Mouse (Mus musculus) brown adipose tissue, adult 24 weeks (tissue): ENCODE data around the gene Sf3a3. TPM values are rescaled to one million over a fixed set of nuclear protein-coding genes. Genes with fewer than 3 reads are reported as not detected.

ENCODE experiments used
- H3K27ac ChIP-seq: fragments of 200-500 bp; replicated peaks from 2 replicates; pipeline ENCODE4 v1.5.1; 2012; ENCODE audit warnings: low read depth, mild to moderate bottlenecking, low read length
- H3K4me1 ChIP-seq: fragments of 200-500 bp; 2 replicates; pipeline ENCODE4 v1.6.1; 2012; ENCODE audit warnings: low read length, mixed read lengths; ENCODE audit not compliant: control insufficient read depth, insufficient read depth, insufficient read length
- H3K4me3 ChIP-seq: fragments of 200-500 bp; 2 replicates; pipeline ENCODE4 v1.5.1; 2012; ENCODE audit warnings: low read depth, mild to moderate bottlenecking, low read length, moderate library complexity; ENCODE audit not compliant: insufficient read depth
- polyA plus RNA-seq: library from polyadenylated mRNA; stranded (reverse); fragments of >200 nt; gene quantifications from 2 replicates; pipeline ENCODE4 v1.2.4, GENCODE M21; 2012; ENCODE audit not compliant: missing spikeins, insufficient read depth, insufficient read length

Sf3a3 gene
- polyA plus RNA-seq, 1 experiment, result 19.2 TPM

DNA sequence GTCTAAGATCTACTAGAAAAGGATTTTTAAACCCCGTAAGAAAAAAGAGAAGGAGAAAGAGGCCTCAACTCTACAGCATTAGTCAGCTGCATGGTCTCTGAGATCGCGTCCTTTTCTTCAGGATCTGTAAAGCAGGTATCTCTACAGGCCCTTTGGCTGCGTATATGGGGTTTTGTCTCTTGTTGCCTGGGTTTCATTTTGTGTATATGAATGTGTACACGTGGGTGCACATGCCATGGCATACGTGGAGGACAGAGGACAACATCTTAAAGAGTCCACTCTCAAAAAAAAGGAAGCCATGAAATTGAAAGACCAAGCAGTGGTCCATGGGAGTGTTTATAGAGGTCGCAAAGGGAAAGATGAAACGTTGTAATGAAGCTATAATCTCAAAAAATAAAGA is 23.1 kb upstream of the Sf3a3 start:
- Histone ChIP-seq H3K4me3 (no peak overlapping the region), H3K27ac (no peak overlapping the region), H3K4me1 (no peaks in the 10 kb centered on the region)

DNA sequence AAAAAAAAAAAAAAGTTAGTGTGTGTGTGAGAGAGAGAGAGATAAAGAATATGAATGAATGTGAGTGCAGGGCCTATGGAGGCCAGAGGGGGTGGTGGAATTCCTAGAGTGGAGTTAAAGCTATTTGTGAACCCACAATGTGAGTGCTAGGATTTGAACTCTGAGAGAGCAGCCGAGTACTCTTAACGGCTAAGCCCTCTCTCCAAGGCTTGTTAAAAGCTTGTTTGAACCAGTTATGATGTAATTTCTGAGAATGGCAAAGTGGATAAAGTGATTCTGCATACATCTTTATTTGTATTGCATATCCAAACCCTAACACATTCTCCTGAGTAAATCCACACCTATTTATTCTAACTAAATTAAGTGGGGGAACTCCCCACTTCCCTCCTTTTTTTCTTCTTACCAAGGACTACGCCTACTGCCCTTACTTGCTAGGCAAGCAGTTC is 22.1 kb upstream of the Sf3a3 start:
- H3K27ac ChIP-seq, result 0 out of 2 replicates have a peak overlapping the region, but pooled peaks have one; percentile 80
- H3K4me3 ChIP-seq, result peak overlapping the region; percentile 92
- H3K4me1 ChIP-seq, result no peaks in the 10 kb centered on the region

DNA sequence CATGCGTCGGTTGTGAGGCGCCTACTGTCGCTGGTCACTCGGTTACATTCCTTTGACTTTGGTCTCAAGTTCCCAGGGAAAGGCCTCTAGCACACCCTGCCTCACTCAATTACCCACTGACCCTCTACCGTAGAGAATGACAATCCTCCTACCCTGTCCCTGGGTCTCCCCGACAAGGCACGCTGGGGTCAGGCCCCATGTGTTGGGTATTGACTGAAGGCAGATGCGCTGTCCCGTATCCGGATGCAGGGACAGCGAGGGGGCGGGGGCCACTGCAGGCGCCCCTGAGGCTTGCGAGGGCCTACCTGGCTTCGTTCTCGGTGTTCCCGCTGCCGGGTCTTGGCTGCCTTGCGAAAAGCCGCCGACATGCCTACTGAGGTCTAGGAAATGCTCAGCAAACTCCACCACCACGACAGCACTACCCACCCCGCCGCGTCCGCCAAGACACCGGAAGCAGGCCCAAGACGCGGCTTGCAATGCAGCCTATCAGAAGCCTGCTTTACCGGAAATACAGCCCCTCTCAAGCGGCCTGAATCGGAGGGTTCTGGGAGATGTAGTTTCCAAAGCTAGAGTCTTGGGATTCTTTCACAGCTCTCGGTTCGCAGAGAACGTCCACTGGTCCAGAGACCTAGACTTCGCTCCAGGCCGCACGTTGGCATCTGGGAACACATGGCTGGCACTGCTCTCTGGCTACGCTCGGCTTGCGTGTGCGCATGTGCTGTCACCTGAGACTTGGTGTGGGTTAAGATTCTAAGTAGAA is 21.3 kb upstream of the Sf3a3 start, which contains the start of gene Utp11:
Gene Utp11, minus strand, starts transcription at position 466 of the 760 bp plus-strand sequence.
- no peaks in the 10 kb centered on the region for H3K4me1 ChIP-seq
- H3K27ac ChIP-seq, result peak within 1 kb of the TSS; percentile 80
- peak within 1 kb of the TSS; percentile 92 for H3K4me3 ChIP-seq

DNA sequence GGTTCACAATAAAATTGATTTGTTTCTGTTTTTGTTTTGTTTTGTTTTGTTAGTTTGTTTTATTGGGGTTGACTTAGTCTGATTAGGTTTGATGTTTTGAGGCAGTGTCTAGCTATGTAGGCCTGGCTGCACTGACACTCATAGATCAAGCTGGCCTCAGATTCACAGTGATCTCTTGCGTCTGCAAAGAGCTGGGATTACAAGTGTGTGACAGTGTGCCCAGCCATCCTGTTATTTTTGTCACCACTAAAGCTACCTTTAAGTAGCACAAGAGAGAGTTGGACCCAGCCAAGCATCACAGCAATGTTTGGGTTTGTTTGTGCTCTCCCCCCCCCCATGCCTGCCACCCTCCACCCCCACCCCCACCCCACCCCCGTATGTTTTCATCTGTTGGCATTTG is 20.0 kb upstream of the Sf3a3 start:
- H3K4me3 ChIP-seq, result no peak overlapping the region
- H3K27ac ChIP-seq, result no peak overlapping the region
- no peaks in the 10 kb centered on the region for H3K4me1 ChIP-seq

DNA sequence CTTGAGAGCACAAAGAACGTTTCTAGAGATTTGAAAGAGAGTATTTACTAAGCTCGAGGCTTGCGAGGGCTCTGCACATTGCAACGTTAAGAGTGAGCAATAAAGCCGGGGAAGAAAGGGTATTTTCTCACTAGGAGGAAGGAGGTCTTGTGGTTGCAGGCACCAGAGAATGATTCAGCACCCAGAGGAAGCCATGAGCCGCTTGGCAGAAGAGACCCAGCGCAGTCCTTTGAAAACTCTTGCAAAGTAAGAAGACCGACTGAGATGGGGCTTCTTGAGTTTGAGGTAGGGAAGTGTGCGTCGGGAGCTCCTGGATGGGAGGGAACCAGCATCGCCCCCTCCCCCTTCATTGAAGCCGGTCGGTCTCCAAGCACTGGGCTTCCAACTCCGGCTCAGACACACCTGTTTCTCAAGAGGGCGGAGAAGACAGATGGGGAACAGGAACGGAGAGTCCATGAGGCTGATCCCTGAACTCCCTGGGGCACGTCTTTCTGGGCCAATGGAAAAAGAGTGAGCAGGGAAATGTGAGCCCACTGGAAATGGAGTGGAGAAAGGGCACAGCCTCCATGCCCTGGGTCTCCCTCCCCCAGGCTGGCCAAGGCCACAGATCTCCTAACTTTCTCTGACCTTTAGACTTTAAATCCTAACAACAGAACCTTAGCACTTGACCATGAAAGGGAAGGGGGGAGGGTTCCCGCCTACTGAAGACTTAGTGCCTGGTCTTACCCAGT is 18.6 kb upstream of the Sf3a3 start:
- Histone ChIP-seq H3K4me1 (0 out of 2 replicates have a peak, but pooled peaks cover 2% of the 10 kb centered on the region), H3K27ac (0 out of 2 replicates have a peak overlapping the region, but pooled peaks have one; percentile 34), H3K4me3 (no peak overlapping the region; the same call in 1 of the 2 replicates)

DNA sequence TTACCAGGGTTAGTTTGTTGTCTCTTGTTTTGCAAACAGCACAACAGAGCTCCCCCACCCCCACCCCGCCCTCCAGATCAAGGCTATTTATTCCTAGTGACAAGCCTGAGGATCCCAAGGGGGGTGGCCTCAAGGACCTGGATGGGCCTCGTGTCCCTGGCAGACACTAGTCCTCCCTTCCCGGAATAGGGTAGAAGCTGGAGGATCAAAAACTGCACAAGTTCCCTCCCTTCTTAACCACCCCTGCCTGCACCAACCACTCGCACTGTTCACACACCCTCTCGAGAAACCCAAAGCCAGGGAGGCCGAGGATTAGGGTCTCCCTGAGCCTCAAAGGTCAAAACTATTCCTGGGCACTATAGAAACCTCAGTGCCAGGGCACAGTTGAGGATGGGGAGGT is 14.8 kb upstream of the Sf3a3 start:
- Histone ChIP-seq H3K4me3 (peak overlapping the region; percentile 64; the same call in 1 of the 2 replicates), H3K4me1 (peaks cover 13% of the 10 kb centered on the region), H3K27ac (peak overlapping the region; percentile 39; the same call in 1 of the 2 replicates)

DNA sequence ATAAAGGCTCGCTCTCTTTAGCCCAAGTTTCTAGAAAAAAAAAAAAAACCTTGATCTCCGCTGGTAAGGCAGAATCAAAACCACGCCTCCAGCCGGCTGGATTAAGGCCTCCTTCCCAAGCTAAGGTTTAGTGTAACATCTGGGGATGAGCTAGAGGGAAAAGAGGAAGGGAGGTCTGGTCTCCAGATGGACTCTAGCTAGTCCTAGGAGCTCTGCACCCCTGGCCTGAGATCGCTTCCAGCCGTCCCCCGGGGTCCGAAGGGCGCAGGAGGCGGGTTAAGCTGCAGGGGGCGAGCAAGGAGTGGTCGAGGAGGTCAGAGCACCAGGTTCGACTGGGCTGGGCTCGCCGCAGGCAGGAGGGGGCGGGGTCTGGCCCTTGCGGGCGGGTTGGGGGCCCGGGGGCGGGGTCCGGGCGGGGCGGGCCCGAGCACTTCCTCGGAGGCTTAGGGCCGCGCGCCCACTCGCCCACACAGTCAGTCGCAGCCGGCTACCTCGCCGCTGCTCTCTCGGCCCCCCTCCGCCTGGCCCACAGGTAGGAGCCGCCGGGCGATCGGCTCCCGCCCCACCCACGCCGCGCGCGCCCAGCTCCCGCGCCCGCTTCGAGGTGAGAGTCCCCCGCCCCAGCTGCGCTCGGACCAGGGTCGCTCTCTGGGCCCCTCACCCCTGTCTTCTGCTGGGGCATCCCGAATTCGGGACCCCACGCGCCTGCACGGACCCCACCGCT is 14.2 kb upstream of the Sf3a3 start, which contains the start of gene Fhl3:
Gene Fhl3, plus strand, starts transcription at position 454 of the 724 bp plus-strand sequence.
- H3K4me1 ChIP-seq, result peaks cover 13% of the 10 kb centered on the region
- peak within 1 kb of the TSS; percentile 69 for H3K27ac ChIP-seq
- H3K4me3 ChIP-seq, result peak within 1 kb of the TSS; percentile 77

DNA sequence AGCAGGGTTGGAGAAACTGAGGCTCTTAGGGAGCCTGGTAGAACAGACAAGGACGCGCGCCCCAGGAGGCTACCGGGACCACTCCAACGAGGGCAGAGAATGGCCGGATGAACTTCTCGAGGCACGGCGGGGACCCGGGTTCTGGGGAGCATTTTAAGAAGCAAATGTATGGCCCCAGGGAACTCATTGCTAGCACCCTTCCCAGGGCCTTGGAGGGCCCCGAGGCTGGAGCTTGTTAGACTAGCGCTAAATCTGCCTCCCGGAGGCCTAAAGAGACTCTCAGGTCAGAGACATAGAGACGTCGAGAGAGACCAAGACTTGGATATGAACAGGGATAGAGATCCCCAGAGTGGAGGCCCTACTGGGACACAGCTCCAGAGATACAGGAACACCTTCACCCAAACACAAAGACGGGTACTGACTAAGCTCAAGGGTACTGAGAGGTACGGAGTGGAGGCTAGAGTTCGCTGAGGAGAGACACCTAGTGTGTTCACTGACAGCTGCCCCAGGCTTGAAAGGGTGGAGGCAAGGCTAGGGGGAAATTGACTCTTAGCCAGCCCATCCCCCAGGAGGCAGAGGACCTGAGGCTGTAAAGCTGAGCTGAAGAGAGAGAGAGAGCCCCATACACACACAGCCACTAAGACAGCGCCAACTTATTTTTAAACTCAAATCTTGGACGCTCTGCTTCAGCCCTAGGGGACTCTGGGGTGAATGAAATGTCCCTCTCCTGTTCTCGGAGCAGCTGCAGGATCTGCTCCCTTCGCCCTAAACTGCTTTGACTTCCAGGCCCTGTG is 13.3 kb upstream of the Sf3a3 start:
- Histone ChIP-seq H3K4me3 (peak overlapping the region; percentile 77), H3K4me1 (peaks cover 17% of the 10 kb centered on the region), H3K27ac (peak overlapping the region; percentile 69)

DNA sequence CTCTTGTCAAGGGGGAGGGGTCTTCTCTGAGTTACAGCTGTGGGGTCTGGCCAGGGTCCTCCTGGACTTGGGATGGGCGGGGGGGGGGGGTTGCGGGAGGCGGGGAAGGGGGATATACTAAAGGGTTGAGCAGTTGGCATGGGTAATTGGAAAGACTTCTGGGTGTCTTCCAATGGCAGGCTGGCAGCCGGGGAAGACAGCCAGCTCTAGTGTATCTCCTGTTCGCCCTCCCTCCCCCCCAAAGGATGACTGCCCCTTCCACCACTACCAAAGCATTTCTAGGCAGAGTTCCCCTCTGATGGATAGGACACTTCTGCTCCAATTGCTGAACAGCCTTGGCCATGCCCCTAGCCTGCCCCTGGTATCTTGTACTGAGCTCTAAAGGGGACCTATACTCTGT is 12.7 kb upstream of the Sf3a3 start:
- peaks cover 17% of the 10 kb centered on the region for H3K4me1 ChIP-seq
- peak overlapping the region; percentile 77 for H3K4me3 ChIP-seq
- no peak overlapping the region for H3K27ac ChIP-seq

DNA sequence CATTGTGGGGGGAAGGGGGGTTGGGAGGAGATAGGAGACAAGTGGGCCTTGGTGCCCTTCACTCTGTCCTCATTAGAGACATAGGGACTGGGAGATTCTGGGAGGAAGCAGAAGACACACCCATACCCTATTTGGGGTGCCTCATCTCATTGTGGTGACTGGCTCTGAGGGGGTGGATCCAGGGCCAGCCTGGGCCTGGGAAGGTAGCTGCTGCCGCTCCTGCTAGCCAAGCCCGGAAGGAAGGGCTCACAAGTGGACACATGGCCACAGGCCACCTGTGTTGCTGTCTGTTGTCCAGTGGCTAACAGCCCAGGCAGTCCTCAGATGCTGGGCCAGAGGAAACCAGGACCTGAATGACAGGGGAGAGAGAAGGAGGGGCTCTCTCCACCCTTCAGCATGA is 11.2 kb upstream of the Sf3a3 start:
- peaks cover 17% of the 10 kb centered on the region for H3K4me1 ChIP-seq
- peak overlapping the region; percentile 16 for H3K4me3 ChIP-seq
- peak overlapping the region; percentile 70 for H3K27ac ChIP-seq

DNA sequence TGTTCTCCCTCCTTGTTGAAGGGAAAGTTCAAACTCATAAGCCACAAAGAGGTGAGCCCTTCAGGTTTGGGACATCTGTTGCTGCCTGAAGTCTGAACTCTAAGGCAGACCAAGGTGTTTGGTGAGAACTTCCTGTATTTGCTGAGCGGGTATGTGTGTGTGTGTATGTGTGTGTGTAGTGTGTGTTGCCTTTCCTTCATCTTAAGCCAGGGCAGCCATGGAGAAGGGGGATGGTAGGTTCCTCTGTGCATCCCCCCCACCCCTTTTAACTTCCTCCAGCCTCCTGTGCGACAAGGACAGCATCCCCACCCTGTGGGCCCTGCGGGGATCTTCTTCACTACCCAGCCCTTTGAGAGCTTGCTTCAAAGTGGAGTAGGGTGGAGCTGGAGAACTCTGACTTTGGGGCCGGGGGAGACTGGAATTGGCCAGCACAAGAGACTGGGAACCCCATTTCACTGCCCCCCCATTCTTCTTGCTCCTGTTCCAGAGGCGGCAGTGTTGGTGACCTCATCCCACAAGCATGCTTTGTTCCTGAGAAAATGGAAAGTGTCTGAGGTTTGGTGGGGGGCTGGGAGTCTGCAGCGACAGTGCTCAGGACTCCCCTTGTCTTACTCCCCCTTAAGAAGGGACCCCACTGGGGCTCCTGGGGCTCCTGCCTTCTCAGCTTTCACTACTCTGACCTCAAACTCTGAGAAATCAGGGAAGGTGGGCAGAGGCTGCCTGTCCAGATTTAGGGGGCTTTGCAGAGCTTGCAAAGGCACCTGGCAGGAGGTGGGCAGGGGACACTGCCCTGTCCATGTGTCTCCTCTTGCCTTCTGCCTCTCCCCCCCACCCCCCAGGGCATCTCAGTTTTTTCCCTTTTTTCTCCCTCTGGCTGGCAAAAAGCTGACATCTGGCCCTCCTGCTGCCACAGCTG is 10.4 kb upstream of the Sf3a3 start:
- H3K4me3 ChIP-seq, result peak overlapping the region; percentile 16
- peaks cover 17% of the 10 kb centered on the region for H3K4me1 ChIP-seq
- H3K27ac ChIP-seq, result peak overlapping the region; percentile 70

DNA sequence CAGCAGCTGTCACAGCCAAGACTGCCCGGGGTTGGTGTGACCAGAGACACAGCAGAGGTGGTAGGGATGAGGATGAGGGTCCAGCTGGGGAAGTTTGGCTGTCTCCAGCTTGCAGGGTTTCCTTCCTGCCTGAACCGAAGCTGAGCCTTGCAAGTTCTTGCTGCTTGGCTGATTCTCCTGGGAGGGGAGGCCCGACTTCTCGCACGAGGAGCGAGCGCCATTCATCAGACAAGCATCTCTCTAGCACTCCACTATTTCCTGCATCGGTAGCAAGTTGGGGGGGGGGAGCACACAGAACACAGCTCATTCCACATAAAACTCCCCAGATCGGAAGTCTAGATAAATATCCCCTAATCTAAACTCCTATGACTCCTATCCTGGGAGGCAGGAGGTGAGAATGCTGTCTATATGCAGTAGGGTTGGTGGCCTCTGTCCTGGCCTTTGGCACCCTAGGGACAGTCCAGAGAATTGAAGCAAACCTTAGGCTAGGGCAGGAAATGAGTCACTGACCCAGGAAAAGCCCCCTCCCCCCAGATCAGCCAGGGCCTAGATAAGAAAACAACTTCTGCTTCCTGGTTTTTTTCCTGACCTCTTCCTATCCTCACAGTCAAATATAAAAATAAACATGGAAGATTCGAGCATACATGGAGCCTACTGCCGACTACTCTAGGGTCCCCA is 9.6 kb upstream of the Sf3a3 start:
- Histone ChIP-seq H3K27ac (peak overlapping the region; percentile 70), H3K4me1 (peaks cover 15% of the 10 kb centered on the region), H3K4me3 (0 out of 2 replicates have a peak overlapping the region, but pooled peaks have one; percentile 5)

DNA sequence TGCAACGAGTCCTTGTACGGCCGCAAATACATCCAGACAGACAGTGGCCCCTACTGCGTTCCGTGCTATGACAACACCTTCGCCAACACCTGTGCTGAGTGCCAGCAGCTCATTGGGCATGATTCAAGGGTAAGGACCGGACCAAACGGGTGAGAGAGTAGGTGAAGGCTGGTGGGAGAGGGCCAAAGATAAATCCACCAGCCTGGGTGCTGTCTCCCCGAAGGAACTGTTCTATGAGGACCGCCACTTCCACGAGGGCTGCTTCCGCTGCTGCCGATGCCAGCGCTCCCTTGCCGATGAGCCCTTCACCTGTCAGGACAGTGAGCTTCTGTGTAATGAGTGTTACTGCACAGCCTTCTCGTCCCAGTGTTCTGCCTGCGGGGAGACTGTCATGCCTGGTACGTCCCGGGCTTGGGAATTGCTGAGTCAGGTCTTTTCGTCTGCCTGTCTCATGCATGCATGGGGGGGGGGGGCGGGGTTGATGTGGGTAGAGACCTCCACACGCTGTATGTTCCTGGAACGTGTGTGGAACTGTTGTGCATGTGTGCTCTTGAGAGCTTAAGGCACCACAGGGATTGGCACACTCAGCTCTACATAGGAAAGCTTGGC is 8.8 kb upstream of the Sf3a3 start:
- Histone ChIP-seq H3K4me3 (peak overlapping the region; percentile 0; the same call in 1 of the 2 replicates), H3K27ac (peak overlapping the region; percentile 57), H3K4me1 (peaks cover 14% of the 10 kb centered on the region)
